23 mouse cellular contexts compared by ENCODE assay signal in genomic region chr7:113861964-113862363, GRCm38 (mm10).
DNase-seq lines count a peak whose midpoint lies in the region; ATAC-seq lines count a peak whose summit lies in the region.
"Had no signal": no experiment of that assay in that cellular context is flagged by ENCODE, and none has a peak within 500 bp of the region (broad histone marks: within the 10 kb centered on the region; RNA-seq: fewer than 3 reads in every experiment).

No protein-coding gene starts in this region.

- peak; percentile 25; the same call in 1 of the 2 replicates for ATAC-seq in common myeloid progenitor, adult 5-6 weeks (replicated peaks; ENCODE audit: low read depth, poor library complexity, severe bottlenecking)
- no peak for ATAC-seq in forebrain, embryonic 14.5 days

- WGBS in forebrain, embryonic 14.5 days: 89% methylated on average over 4 of the region's 4 CpGs

- H3K4me2 ChIP-seq in forebrain, embryonic 14.5 days (ENCODE audit: low read length): no peak overlapping the region
- H3K4me2 ChIP-seq: heart, embryonic 13.5 days; hindbrain, embryonic 12.5 days; limb, embryonic 15.5 days; midbrain, embryonic 11.5 days had no signal

- H3K36me3 ChIP-seq in forebrain, embryonic 14.5 days (ENCODE audit: control insufficient read depth, insufficient read depth, low read length): no peaks in the 10 kb centered on the region
- H3K36me3 ChIP-seq: embryonic facial prominence, embryonic 10.5 days; heart, embryonic 13.5 days; hindbrain, embryonic 12.5 days; limb, embryonic 15.5 days had no signal

- DNase-seq in gastrocnemius, adult 18-20 months (ENCODE audit: low spot score): peak; percentile 2
- DNase-seq in gastrocnemius, postnatal 4 days (ENCODE audit: low spot score in 2 of 2): no peak
- DNase-seq in 3T3-L1 (ENCODE audit: low read depth, low spot score): peak; percentile 55
- peak; percentile 4 for DNase-seq in adipocyte (ENCODE audit: low spot score)
- no peak for DNase-seq in spleen, postnatal 10 days (ENCODE audit: low spot score in 2 of 2)
- no peak for DNase-seq in frontal cortex, postnatal 25 days (ENCODE audit: low spot score in 2 of 2)
- DNase-seq in forebrain, embryonic 14.5 days (ENCODE audit: low spot score): no peak
- DNase-seq: B cell, adult 2 months; cerebellum, adult 9-10 months; gastrocnemius, postnatal 10 days; heart, postnatal 14 days; kidney, adult 11 months; kidney, postnatal 4 days; left cerebral cortex, postnatal 4 days; thymus, postnatal 36 days had no signal

- H3K9ac ChIP-seq in forebrain, embryonic 14.5 days (ENCODE audit: low read length): no peak overlapping the region
- H3K9ac ChIP-seq: heart, embryonic 13.5 days; hindbrain, embryonic 12.5 days; limb, embryonic 15.5 days; liver, embryonic 14.5 days had no signal

- H3K27me3 ChIP-seq in forebrain, embryonic 14.5 days (replicated peaks; ENCODE audit: control insufficient read depth, insufficient read depth, low read length): no peaks in the 10 kb centered on the region
- H3K27me3 ChIP-seq: heart, embryonic 13.5 days; hindbrain, embryonic 12.5 days; limb, embryonic 15.5 days had no signal

- H3K27ac ChIP-seq in forebrain, embryonic 14.5 days (ENCODE audit: low read depth, low read length): no peak overlapping the region
- H3K27ac ChIP-seq: embryonic facial prominence, embryonic 10.5 days; heart, embryonic 13.5 days; hindbrain, embryonic 12.5 days; left cerebral cortex, adult 2 months; limb, embryonic 15.5 days; liver, embryonic 14.5 days had no signal

- no peak overlapping the region for H3K4me3 ChIP-seq in forebrain, embryonic 14.5 days (ENCODE audit: low read depth, low read length)
- H3K4me3 ChIP-seq: embryonic facial prominence, embryonic 10.5 days; heart, embryonic 13.5 days; hindbrain, embryonic 12.5 days; left cerebral cortex, adult 2 months; limb, embryonic 15.5 days had no signal

- H3K4me1 ChIP-seq in forebrain, embryonic 14.5 days (ENCODE audit: control insufficient read depth, insufficient read depth, low read length): no peaks in the 10 kb centered on the region
- H3K4me1 ChIP-seq: embryonic facial prominence, embryonic 10.5 days; heart, embryonic 13.5 days; hindbrain, embryonic 12.5 days; limb, embryonic 15.5 days had no signal

- no peaks in the 10 kb centered on the region for H3K9me3 ChIP-seq in forebrain, embryonic 14.5 days (replicated peaks; ENCODE audit: control insufficient read depth, low read length)
- H3K9me3 ChIP-seq: embryonic facial prominence, embryonic 10.5 days; heart, embryonic 13.5 days; hindbrain, embryonic 12.5 days; limb, embryonic 15.5 days had no signal

Comparison
In these comparisons a context has a peak if more than half of its experiments do, and no peak if none do; other contexts are left out.
1. DNase-seq: peak in gastrocnemius, adult 18-20 months (single experiment), 3T3-L1 (single experiment) and adipocyte (single experiment); none in gastrocnemius, postnatal 4 days (0 of 2), spleen, postnatal 10 days (0 of 2), frontal cortex, postnatal 25 days (0 of 2) and forebrain, embryonic 14.5 days (single experiment).